Mouse (Mus musculus) forebrain, postnatal 0 days (tissue): ENCODE measurements around the gene Gm9821. TPM values are rescaled to one million over a fixed set of nuclear protein-coding genes. Genes with fewer than 3 reads are reported as not detected.

ENCODE experiments used
- ATAC-seq: fragments of 200-750 bp; cut with Nextera tagmentation; 2 replicates; pipeline ENCODE4 v1.8.0; 2017; ENCODE audit warnings: mild to moderate bottlenecking, moderate library complexity
- DNase-seq: peaks from one replicate; pipeline ENCODE4 v3.0.0-alpha.2; 2015
- H3K27ac ChIP-seq: fragments of 300-500 bp; sonication (generic); 2 replicates; pipeline ENCODE4 v1.5.1; 2014; ENCODE audit warnings: low read depth, mild to moderate bottlenecking, antibody characterized with exemption, low read length, moderate library complexity, mixed read lengths
- H3K27me3 ChIP-seq: fragments of 300-500 bp; sonication (generic); 2 replicates; pipeline ENCODE4 v1.6.1; 2014; ENCODE audit warnings: mild to moderate bottlenecking, low read length, mixed read lengths; ENCODE audit not compliant: insufficient read depth
- H3K36me3 ChIP-seq: fragments of 300-500 bp; sonication (generic); 2 replicates; pipeline ENCODE4 v1.6.1; 2014; ENCODE audit warnings: mild to moderate bottlenecking, moderate library complexity; ENCODE audit not compliant: insufficient read depth
- H3K4me1 ChIP-seq: fragments of 300-500 bp; sonication (generic); 2 replicates; pipeline ENCODE4 v1.6.1; 2014; ENCODE audit warnings: antibody characterized with exemption; ENCODE audit not compliant: insufficient read depth
- H3K4me2 ChIP-seq: fragments of 300-500 bp; sonication (generic); 2 replicates; pipeline ENCODE4 v1.6.1; 2014; ENCODE audit warnings: low read depth, mild to moderate bottlenecking, moderate library complexity
- H3K4me3 ChIP-seq: fragments of 300-500 bp; sonication (generic); 2 replicates; pipeline ENCODE4 v1.5.1; 2014; ENCODE audit warnings: low read depth, low read length, mixed read lengths
- H3K9ac ChIP-seq: fragments of 300-500 bp; sonication (generic); 2 replicates; pipeline ENCODE4 v1.6.1; 2014; ENCODE audit warnings: mild to moderate bottlenecking
- H3K9me3 ChIP-seq: fragments of 300-500 bp; sonication (generic); 2 replicates; pipeline ENCODE4 v1.6.1; 2016; ENCODE audit warnings: low read length
- CTCF ChIP-seq: sonication (generic); IDR thresholded peaks from 2 replicates; pipeline ENCODE4 v1.5.1; 2016; ENCODE audit warnings: antibody characterized with exemption, control low read depth, low read depth
- WGBS: fragments of 180-500 bp; shearing (Covaris S2); extraction: QIAGEN DNeasy Blood & Tissue Kit; methylation state at CpG from one replicate; pipeline ENCODE4 v1.1.7; 2014; 5-methylcytosine and 5-hydroxymethylcytosine counted together
- polyA plus RNA-seq: library from polyadenylated mRNA; unstranded; fragments of >200 nt; fragmentation: Nextera tagmentation; extraction: Ambion mirVana; gene quantifications from 2 replicates; pipeline ENCODE4 v1.2.1, GENCODE M21; 2015
- total RNA-seq: library from RNA; depleted of rRNA; stranded (reverse); fragments of >200 nt; gene quantifications from 2 replicates; pipeline ENCODE4 v1.2.3, GENCODE M21; 2014

Gm9821 gene
- total and polyA plus RNA-seq, 2 experiments from 2014 or later: not detected

GRCm38 (mm10) chr2:91958049-91958448 lies 12.5 kb downstream of the Gm9821 start:
- Histone ChIP-seq H3K4me2 (no peak overlapping the region), H3K9me3 (no peaks in the 10 kb centered on the region), H3K27ac (no peak overlapping the region), H3K27me3 (no peaks in the 10 kb centered on the region), H3K4me1 (peaks cover 8% of the 10 kb centered on the region), H3K36me3 (no peaks in the 10 kb centered on the region), H3K9ac (no peak overlapping the region; the same call in 1 of the 2 replicates), H3K4me3 (no peak overlapping the region)
- DNase-seq: no peak
- 77% methylated on average over 8 of the region's 8 CpGs for WGBS
- no peak for TF ChIP-seq CTCF
- ATAC-seq: no peak

GRCm38 (mm10) chr2:91958701-91959457 lies 13.4 kb downstream of the Gm9821 start:
- no peak overlapping the region for H3K27ac ChIP-seq
- H3K9ac ChIP-seq: no peak overlapping the region
- WGBS: 50% methylated on average over 10 of the region's 10 CpGs
- no peaks in the 10 kb centered on the region for H3K36me3 ChIP-seq
- H3K27me3 ChIP-seq: no peaks in the 10 kb centered on the region
- H3K4me1 ChIP-seq: peaks cover 8% of the 10 kb centered on the region
- H3K4me2 ChIP-seq: no peak overlapping the region
- ATAC-seq (no peak), DNase-seq (no peak)
- no peaks in the 10 kb centered on the region for H3K9me3 ChIP-seq
- H3K4me3 ChIP-seq: no peak overlapping the region
- peak; percentile 76 for TF ChIP-seq CTCF

- no peak overlapping the region for H3K4me3 ChIP-seq
- H3K36me3 ChIP-seq: no peaks in the 10 kb centered on the region
- 75% methylated on average over 11 of the region's 11 CpGs for WGBS
- peaks cover 8% of the 10 kb centered on the region for H3K4me1 ChIP-seq
- no peak for TF ChIP-seq CTCF
- H3K9me3 ChIP-seq: no peaks in the 10 kb centered on the region
- H3K27ac ChIP-seq: no peak overlapping the region
- no peak for ATAC-seq
- DNase-seq: no peak
- no peak overlapping the region for H3K4me2 ChIP-seq
- H3K27me3 ChIP-seq: no peaks in the 10 kb centered on the region
- H3K9ac ChIP-seq: no peak overlapping the region
Measured at GRCm38 (mm10) chr2:91959544-91960410, 14.3 kb downstream of the Gm9821 start.

- H3K27ac ChIP-seq: no peak overlapping the region
- ATAC-seq (no peak), DNase-seq (no peak)
- H3K27me3 ChIP-seq: no peaks in the 10 kb centered on the region
- no peak for TF ChIP-seq CTCF
- H3K9me3 ChIP-seq: no peaks in the 10 kb centered on the region
- H3K9ac ChIP-seq: no peak overlapping the region
- H3K4me3 ChIP-seq: no peak overlapping the region
- peaks cover 8% of the 10 kb centered on the region for H3K4me1 ChIP-seq
- 87% methylated on average over 5 of the region's 5 CpGs for WGBS
- no peaks in the 10 kb centered on the region for H3K36me3 ChIP-seq
- H3K4me2 ChIP-seq: no peak overlapping the region
Measured at GRCm38 (mm10) chr2:91960459-91960858, 15.0 kb downstream of the Gm9821 start.

GRCm38 (mm10) chr2:91961901-91962761 lies 16.6 kb downstream of the Gm9821 start:
- WGBS: 63% methylated on average over 4 of the region's 4 CpGs
- Histone ChIP-seq H3K4me1 (peaks cover 6% of the 10 kb centered on the region; the same call in 1 of the 2 replicates), H3K4me3 (peak overlapping the region; percentile 87), H3K9ac (peak overlapping the region; percentile 81), H3K4me2 (peak overlapping the region; percentile 85), H3K9me3 (no peaks in the 10 kb centered on the region), H3K36me3 (no peaks in the 10 kb centered on the region), H3K27me3 (no peaks in the 10 kb centered on the region), H3K27ac (no peak overlapping the region)
- no peak for DNase-seq
- no peak for ATAC-seq
- TF ChIP-seq CTCF: no peak

GRCm38 (mm10) chr2:91962864-91963401 lies 17.4 kb downstream of the Gm9821 start:
- Histone ChIP-seq H3K36me3 (no peaks in the 10 kb centered on the region), H3K4me3 (peak overlapping the region; percentile 87), H3K27ac (peak overlapping the region; percentile 71; the same call in 1 of the 2 replicates), H3K9ac (peak overlapping the region; percentile 81), H3K9me3 (no peaks in the 10 kb centered on the region), H3K4me1 (peaks cover 6% of the 10 kb centered on the region; the same call in 1 of the 2 replicates), H3K27me3 (no peaks in the 10 kb centered on the region), H3K4me2 (peak overlapping the region; percentile 85)
- DNase-seq (no peak), ATAC-seq (peak; percentile 51)
- no peak for TF ChIP-seq CTCF
- WGBS: 2% methylated on average over 39 of the region's 39 CpGs
